Mouse (Mus musculus) neural tube, embryonic 14.5 days (tissue): ENCODE measurements around the gene Stx7. TPM values are rescaled to one million over a fixed set of nuclear protein-coding genes. Genes with fewer than 3 reads are reported as not detected.

ENCODE experiments used
- ATAC-seq: fragments of 200-750 bp; cut with Nextera tagmentation; 2 replicates; pipeline ENCODE4 v1.8.0; 2017; ENCODE audit warnings: low read depth, mild to moderate bottlenecking, moderate TSS enrichment, moderate library complexity
- H3K27ac ChIP-seq: fragments of 300-500 bp; sonication (generic); 2 replicates; pipeline ENCODE4 v1.5.1; 2014; ENCODE audit warnings: low read depth, mild to moderate bottlenecking, control low read depth, low read length, moderate library complexity, mixed read lengths
- H3K27me3 ChIP-seq: fragments of 300-500 bp; sonication (generic); 2 replicates; pipeline ENCODE4 v1.6.1; 2014; ENCODE audit warnings: low read length; ENCODE audit not compliant: control insufficient read depth, insufficient read depth
- H3K36me3 ChIP-seq: fragments of 300-500 bp; sonication (generic); 2 replicates; pipeline ENCODE4 v1.6.1; 2014; ENCODE audit warnings: low read length, mixed read lengths; ENCODE audit not compliant: control insufficient read depth, insufficient read depth
- H3K4me1 ChIP-seq: fragments of 300-500 bp; sonication (generic); 2 replicates; pipeline ENCODE4 v1.6.1; 2014; ENCODE audit warnings: low read length; ENCODE audit not compliant: control insufficient read depth, insufficient read depth
- H3K4me2 ChIP-seq: fragments of 300-500 bp; sonication (generic); 2 replicates; pipeline ENCODE4 v1.6.1; 2014; ENCODE audit warnings: mild to moderate bottlenecking, low read depth, low read length, control low read depth
- H3K4me3 ChIP-seq: fragments of 300-500 bp; sonication (generic); 2 replicates; pipeline ENCODE4 v1.5.1; 2014; ENCODE audit warnings: low read depth, low read length, control low read depth, mixed read lengths
- H3K9ac ChIP-seq: fragments of 300-500 bp; sonication (generic); replicated peaks from 2 replicates; pipeline ENCODE4 v1.6.1; 2014; ENCODE audit warnings: low read depth, mild to moderate bottlenecking, control low read depth, low read length, mixed read lengths
- H3K9me3 ChIP-seq: fragments of 300-500 bp; sonication (generic); 2 replicates; pipeline ENCODE4 v1.6.1; 2016; ENCODE audit warnings: low read length; ENCODE audit not compliant: control insufficient read depth
- WGBS: fragments of 180-500 bp; shearing (Covaris S2); extraction: QIAGEN DNeasy Blood & Tissue Kit; methylation state at CpG from one replicate; pipeline ENCODE4 v1.1.7; 2014; 5-methylcytosine and 5-hydroxymethylcytosine counted together
- polyA plus RNA-seq: library from polyadenylated mRNA; unstranded; fragments of >200 nt; fragmentation: Nextera tagmentation; extraction: Ambion mirVana; gene quantifications from 2 replicates; pipeline ENCODE4 v1.2.1, GENCODE M21; 2014

Gene Stx7
- polyA plus RNA-seq, 1 experiment from 2014 or later, result 368 TPM

DNA sequence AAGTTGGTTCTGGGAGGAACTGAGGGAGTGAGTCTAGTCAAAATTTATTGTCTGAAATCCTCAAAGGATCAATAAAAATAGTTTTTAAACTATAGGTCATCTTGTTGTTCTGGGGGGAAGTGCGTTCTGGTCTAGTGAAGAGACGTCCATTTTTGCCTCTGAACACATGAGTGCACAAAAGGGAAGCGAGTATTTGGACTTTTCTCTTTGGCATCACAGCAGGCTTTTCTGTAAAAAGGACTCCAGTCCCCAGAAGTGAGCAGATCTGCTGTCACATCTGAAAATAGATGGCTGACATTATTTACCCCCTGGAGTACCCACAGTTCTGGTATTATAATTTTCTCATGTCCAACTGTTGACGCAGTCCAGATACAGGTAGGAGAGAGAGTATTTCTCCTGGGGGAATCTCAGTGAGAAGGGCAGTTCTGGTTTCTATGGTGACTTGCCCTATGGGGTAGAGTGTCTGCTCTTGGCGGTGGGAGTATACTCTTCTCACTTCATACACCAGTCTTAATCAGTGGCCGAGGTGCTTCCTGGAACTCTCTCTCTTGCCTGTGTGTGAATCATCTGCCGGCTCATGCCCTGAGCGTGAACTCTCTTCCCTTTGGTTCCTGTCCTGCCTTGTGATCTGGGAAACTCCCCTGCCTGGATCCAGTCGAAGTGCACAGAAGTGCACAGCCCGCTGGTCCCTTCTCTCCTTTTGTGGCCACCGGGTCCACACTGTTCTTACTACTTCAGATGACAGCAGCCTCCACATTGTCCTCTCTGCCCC lies 15.2 kb downstream of the Stx7 start:
- Histone ChIP-seq H3K4me2 (no peak overlapping the region), H3K27ac (no peak overlapping the region), H3K9me3 (no peaks in the 10 kb centered on the region), H3K27me3 (no peaks in the 10 kb centered on the region), H3K4me3 (no peak overlapping the region), H3K9ac (no peak overlapping the region), H3K4me1 (peaks cover 9% of the 10 kb centered on the region; the same call in 1 of the 2 replicates), H3K36me3 (no peaks in the 10 kb centered on the region)
- peak; percentile 26; the same call in 1 of the 2 replicates for ATAC-seq
- 22% methylated on average over 11 of the region's 11 CpGs for WGBS

DNA sequence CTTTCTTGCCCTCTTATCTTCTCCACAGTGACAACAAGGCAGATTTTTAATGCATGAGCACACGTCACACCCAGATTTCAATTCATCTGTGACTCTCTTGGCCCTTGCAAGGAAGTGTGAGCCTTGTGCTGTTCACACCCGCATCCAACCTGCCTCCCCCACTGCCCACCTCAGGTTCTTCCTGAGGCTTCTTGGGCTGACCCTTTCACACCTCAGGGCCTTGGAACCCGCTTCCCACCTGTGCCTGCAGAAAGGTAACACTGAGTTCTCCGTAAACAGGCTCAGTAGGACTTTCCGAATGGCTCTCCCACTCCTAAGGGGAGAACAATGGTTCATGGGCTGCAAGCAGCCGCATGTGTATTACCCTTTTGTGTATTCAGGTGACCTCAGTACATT lies 15.8 kb downstream of the Stx7 start:
- WGBS, result 44% methylated on average over 6 of the region's 6 CpGs
- Histone ChIP-seq H3K27me3 (no peaks in the 10 kb centered on the region), H3K27ac (no peak overlapping the region), H3K4me2 (no peak overlapping the region), H3K4me1 (peaks cover 9% of the 10 kb centered on the region; the same call in 1 of the 2 replicates), H3K9ac (no peak overlapping the region), H3K4me3 (no peak overlapping the region), H3K9me3 (no peaks in the 10 kb centered on the region), H3K36me3 (no peaks in the 10 kb centered on the region)
- ATAC-seq, result peak; percentile 19; the same call in 1 of the 2 replicates

DNA sequence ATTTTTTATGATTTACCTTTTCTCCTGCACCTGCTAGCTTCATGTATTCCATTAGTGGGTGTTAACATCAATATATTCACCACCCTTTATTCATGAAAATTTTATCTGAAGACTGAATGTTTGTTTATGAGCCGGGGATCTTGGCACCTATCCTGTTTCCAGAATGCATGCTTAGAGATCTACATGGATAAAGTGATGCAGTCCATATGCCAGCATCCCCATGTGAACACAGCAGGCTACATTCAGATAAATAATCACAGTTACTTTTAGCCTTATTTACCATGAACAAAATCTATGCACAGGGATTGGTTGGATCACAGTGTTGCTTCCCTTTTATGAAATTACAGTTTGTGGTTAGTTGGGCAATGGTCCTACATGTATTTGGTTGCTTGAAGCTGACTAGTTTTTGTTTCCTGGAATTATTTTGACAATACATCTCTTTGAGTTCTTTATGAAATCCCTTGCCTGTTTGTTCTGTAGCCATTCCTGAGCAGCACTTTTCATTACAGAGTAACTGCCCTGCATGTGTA lies 16.5 kb downstream of the Stx7 start:
- peaks cover 9% of the 10 kb centered on the region; the same call in 1 of the 2 replicates for H3K4me1 ChIP-seq
- WGBS, result 45% methylated on average over 1 of the region's 1 CpGs

DNA sequence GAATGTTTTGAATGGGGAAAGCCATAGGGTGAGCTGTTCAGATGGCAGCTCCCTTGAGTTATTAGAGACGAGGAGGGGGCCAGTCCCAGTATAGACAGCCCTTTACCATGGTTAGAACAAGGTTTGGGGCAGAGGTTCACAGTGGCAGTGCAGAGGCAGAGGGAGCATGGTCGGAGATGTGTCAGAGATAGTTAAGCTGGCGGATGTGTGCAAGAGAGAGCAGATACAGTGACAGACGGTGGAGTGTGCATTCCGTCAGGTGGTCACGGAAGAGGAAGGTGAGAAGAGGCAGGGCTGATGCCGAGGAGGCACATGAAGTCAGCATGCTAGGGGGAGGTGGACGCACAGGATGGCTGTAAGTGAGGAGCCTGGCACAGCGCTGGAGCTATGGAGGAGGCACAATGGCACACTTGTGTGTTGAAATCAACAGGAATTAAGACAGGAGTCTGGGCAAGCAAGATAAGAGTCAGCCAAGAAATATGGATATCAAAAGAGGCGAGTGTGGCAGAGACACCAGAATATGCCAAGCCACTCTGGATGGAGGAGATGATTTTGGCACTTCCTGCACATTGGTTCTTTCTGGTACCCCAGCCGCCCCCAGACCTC lies 19.0 kb downstream of the Stx7 start:
- H3K9ac ChIP-seq, result no peak overlapping the region
- no peaks in the 10 kb centered on the region for H3K9me3 ChIP-seq
- H3K27me3 ChIP-seq, result no peaks in the 10 kb centered on the region
- no peak overlapping the region for H3K4me3 ChIP-seq
- ATAC-seq, result no peak
- H3K27ac ChIP-seq, result no peak overlapping the region
- no peaks in the 10 kb centered on the region for H3K36me3 ChIP-seq
- H3K4me1 ChIP-seq, result peaks cover 9% of the 10 kb centered on the region; the same call in 1 of the 2 replicates
- WGBS, result 91% methylated on average over 11 of the region's 11 CpGs
- H3K4me2 ChIP-seq, result no peak overlapping the region

More for the DNA sequence above, 16.5 kb downstream of the Stx7 start:
- Histone ChIP-seq H3K27me3 (no peaks in the 10 kb centered on the region), H3K36me3 (no peaks in the 10 kb centered on the region), H3K9me3 (no peaks in the 10 kb centered on the region), H3K27ac (no peak overlapping the region), H3K4me3 (no peak overlapping the region), H3K9ac (no peak overlapping the region), H3K4me2 (no peak overlapping the region)
- no peak for ATAC-seq

DNA sequence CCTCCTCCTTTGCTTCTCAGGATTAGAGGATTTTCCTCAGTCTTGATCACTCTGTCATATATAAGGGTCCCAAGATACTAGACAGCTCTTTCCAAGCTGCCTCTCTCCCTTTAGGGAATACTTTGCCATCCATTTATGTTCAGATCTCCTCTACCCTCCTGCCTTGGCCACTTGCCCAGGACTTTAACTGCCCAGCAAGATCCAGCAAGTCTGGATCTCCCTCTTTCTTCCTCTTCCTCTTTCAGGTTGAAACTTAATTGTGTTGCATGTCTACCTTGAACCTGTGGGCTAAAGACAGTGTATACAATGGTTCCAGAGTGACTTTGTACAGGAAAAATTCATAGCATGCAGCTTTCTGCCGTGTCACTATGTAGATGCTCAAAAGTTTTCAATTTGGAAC lies 19.8 kb downstream of the Stx7 start:
- H3K9ac ChIP-seq, result no peak overlapping the region
- H3K36me3 ChIP-seq, result no peaks in the 10 kb centered on the region
- H3K27ac ChIP-seq, result no peak overlapping the region
- 94% methylated on average over 1 of the region's 1 CpGs for WGBS
- peaks cover 9% of the 10 kb centered on the region; the same call in 1 of the 2 replicates for H3K4me1 ChIP-seq
- no peak overlapping the region for H3K4me2 ChIP-seq
- H3K27me3 ChIP-seq, result no peaks in the 10 kb centered on the region
- H3K9me3 ChIP-seq, result no peaks in the 10 kb centered on the region
- no peak for ATAC-seq
- no peak overlapping the region for H3K4me3 ChIP-seq

DNA sequence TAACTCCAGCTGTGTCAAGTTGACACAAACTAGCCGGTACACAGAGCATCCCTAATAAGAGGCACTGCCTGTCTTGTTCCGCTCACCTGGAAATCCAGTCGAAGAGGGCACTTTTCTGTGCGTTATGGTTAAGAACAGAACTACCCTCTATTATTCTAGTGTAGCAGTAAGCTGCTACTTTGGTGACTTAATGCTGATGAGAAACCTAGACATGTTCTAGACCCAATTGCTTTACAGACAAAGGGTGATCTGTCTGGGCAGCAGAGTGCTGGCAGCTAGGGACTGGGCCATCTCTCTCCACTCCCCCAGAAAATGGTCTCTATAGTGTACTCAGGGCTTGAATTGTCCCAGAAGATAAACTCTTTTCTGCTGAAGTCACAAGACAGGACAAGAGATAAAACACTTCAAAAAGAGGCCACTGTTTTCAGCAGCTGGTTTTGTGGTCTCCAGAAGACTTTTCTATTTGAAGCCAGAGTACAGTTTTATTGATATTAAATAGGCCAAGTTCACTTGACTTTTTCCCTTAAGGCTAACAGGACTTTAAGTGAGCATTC lies 22.9 kb downstream of the Stx7 start:
- no peak for ATAC-seq
- H3K4me3 ChIP-seq, result no peak overlapping the region
- H3K27ac ChIP-seq, result no peak overlapping the region
- WGBS, result 86% methylated on average over 4 of the region's 4 CpGs
- no peaks in the 10 kb centered on the region for H3K9me3 ChIP-seq
- H3K4me2 ChIP-seq, result no peak overlapping the region
- no peaks in the 10 kb centered on the region for H3K36me3 ChIP-seq
- H3K9ac ChIP-seq, result no peak overlapping the region
- H3K27me3 ChIP-seq, result no peaks in the 10 kb centered on the region
- no peaks in the 10 kb centered on the region for H3K4me1 ChIP-seq

DNA sequence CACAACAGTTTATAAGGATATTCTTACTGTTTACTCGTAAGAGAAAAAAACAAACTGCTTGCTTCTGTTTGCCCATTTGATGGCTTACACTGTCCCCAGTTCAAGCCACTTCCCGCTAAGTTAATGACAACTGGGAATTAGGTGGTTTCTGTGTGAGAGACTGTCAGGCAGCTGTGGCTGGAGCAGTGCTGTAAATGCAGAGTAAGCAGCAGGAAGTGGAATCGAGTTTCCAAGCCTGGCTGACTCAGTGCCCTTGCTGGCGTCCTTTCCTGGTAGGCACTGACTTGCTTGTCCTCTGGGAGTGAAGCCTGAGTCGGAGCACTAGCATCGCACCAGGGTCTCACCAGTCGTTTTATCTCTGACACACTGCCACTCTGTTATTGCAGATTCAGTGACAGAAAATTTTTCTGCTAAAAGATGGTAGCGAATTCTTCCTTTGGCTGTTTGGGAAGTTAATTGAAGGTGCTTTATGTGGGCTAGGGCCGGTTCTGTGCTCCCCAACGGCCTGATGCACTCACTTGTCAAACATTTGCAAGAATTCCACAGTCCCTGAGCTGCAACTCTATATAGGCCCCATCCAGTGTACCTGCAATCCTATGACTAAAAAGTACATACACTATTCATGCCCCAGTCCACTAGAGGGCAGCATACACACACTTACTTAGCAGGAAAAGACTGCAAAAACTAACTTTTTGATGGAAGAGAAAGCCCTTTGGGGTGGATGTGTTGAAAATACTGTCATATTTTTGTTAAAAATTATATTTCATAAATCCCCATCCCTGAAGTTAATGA lies 24.3 kb downstream of the Stx7 start:
- H3K4me3 ChIP-seq, result no peak overlapping the region
- H3K27ac ChIP-seq, result no peak overlapping the region
- H3K4me1 ChIP-seq, result no peaks in the 10 kb centered on the region
- H3K9ac ChIP-seq, result no peak overlapping the region
- WGBS, result 42% methylated on average over 10 of the region's 10 CpGs
- H3K4me2 ChIP-seq, result no peak overlapping the region
- no peaks in the 10 kb centered on the region for H3K27me3 ChIP-seq
- H3K9me3 ChIP-seq, result no peaks in the 10 kb centered on the region
- ATAC-seq, result 0 out of 2 replicates have a peak, but pooled peaks have one; percentile 31
- H3K36me3 ChIP-seq, result no peaks in the 10 kb centered on the region

DNA sequence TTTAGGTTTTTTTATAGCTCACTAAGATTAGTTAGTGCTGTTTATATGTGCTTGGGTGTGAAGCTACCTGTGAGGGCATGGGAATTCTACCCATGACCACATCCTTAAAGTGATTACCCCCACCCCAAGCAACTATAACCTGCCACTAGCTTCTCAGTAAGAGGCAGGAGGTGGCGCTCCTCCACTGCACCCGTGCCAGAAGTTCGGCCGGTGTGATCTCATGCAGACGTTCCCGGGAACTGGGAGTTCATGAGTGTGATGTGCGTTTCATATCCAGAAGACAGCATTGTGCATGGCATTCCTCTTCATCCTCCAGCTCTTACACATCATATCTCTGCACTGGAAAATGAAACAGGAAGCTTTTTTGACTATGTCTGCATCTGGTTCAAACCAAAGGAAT lies 41.3 kb downstream of the Stx7 start:
- Histone ChIP-seq H3K9ac (no peak overlapping the region), H3K4me2 (no peak overlapping the region), H3K27me3 (no peaks in the 10 kb centered on the region), H3K36me3 (peaks cover 13% of the 10 kb centered on the region), H3K27ac (no peak overlapping the region), H3K4me1 (no peaks in the 10 kb centered on the region), H3K9me3 (no peaks in the 10 kb centered on the region), H3K4me3 (no peak overlapping the region)
- 56% methylated on average over 7 of the region's 7 CpGs for WGBS
- ATAC-seq, result no peak
